Mouse (Mus musculus) CH12.LX (cell line): ENCODE measurements around the gene Rab4b. TPM values are rescaled to one million over a fixed set of nuclear protein-coding genes. Genes with fewer than 3 reads are reported as not detected.

Experiments
- DNase-seq: peaks from one replicate; pipeline ENCODE4 v3.0.0-alpha.2; 2013; ENCODE audit errors: extremely low read depth
- H3K27ac ChIP-seq: 2 replicates; pipeline ENCODE4 v1.5.1; 2012; ENCODE audit warnings: low read depth, mild to moderate bottlenecking, control low read depth, moderate library complexity; ENCODE audit not compliant: insufficient read depth
- H3K27me3 ChIP-seq: replicated peaks from 2 replicates; pipeline ENCODE3; 2012; ENCODE audit warnings: inconsistent platforms
- H3K36me3 ChIP-seq, 2 experiments: replicated peaks in 1 of 2; 2 replicates each; pipeline versions ENCODE3 to v1.6.1; 2012; ENCODE audit warnings: inconsistent platforms in 1 of 2, low read length in 1 of 2, mild to moderate bottlenecking in 1 of 2, mixed read lengths in 1 of 2, moderate library complexity in 1 of 2; ENCODE audit not compliant: control insufficient read depth in 1 of 2, insufficient read depth in 1 of 2
- H3K4me1 ChIP-seq, 2 experiments: 2 replicates each; pipeline ENCODE4 v1.6.1; 2012; ENCODE audit warnings: inconsistent platforms in 1 of 2, moderate library complexity in 1 of 2; ENCODE audit not compliant: insufficient read depth in 2 of 2, control insufficient read depth in 1 of 2
- H3K4me2 ChIP-seq: 2 replicates; pipeline ENCODE4 v1.6.1; 2012; ENCODE audit warnings: low read depth, mild to moderate bottlenecking, control low read depth; ENCODE audit not compliant: poor library complexity, insufficient read depth, severe bottlenecking
- H3K4me3 ChIP-seq, 3 experiments: fragments of 150-350 bp in 1 of 3; sonication (generic) in 1 of 3; replicated peaks in 1 of 3; 2 replicates each; pipeline versions ENCODE3 to v1.5.1; 2011 to 2012; ENCODE audit warnings: low read depth in 2 of 3, low read length in 2 of 3, mild to moderate bottlenecking in 2 of 3, moderate library complexity in 2 of 3, control low read depth in 1 of 3, improper control_type of control experiment in 1 of 3, inconsistent platforms in 1 of 3, mixed read lengths in 1 of 3; ENCODE audit not compliant: poor library complexity in 1 of 3
- H3K79me2 ChIP-seq: replicated peaks from 2 replicates; pipeline ENCODE4 v1.6.1; 2012; ENCODE audit warnings: mild to moderate bottlenecking, moderate library complexity; ENCODE audit not compliant: control insufficient read depth, poor library complexity, insufficient read depth, severe bottlenecking; ENCODE audit errors: extremely low read depth
- H3K9ac ChIP-seq: 2 replicates; pipeline ENCODE4 v1.6.1; 2012; ENCODE audit warnings: low read depth, mild to moderate bottlenecking, control low read depth, moderate library complexity; ENCODE audit not compliant: insufficient read depth
- H3K9me3 ChIP-seq: replicated peaks from 2 replicates; pipeline ENCODE3; 2012; ENCODE audit warnings: low read length, inconsistent platforms, mixed read lengths
- CHD1 ChIP-seq: IDR thresholded peaks from 2 replicates; pipeline ENCODE4 v1.6.1; 2012; ENCODE audit warnings: low read depth, low read length, improper control_type of control experiment, inconsistent platforms
- CTCF ChIP-seq, 2 experiments: IDR thresholded peaks in 1 of 2; conservative IDR thresholded peaks in 1 of 2; 2 replicates each; pipeline ENCODE4 v1.5.1; 2011 to 2012; ENCODE audit warnings: low read depth in 2 of 2, low read length in 2 of 2, improper control_type of control experiment in 1 of 2, inconsistent platforms in 1 of 2, mild to moderate bottlenecking in 1 of 2, moderate library complexity in 1 of 2
- ELF1 ChIP-seq: IDR thresholded peaks from 2 replicates; pipeline ENCODE4 v1.6.1; 2014; ENCODE audit warnings: low read depth, mild to moderate bottlenecking, inconsistent platforms, low read length, improper control_type of control experiment
- ETS1 ChIP-seq: conservative IDR thresholded peaks from 2 replicates; pipeline ENCODE4 v1.6.1; 2012; ENCODE audit warnings: low read depth, mild to moderate bottlenecking, inconsistent platforms, low read length, improper control_type of control experiment, moderate library complexity
- IRF4 ChIP-seq: IDR thresholded peaks from 2 replicates; pipeline ENCODE4 v1.6.1; 2014; ENCODE audit warnings: low read depth, mild to moderate bottlenecking, inconsistent platforms, low read length, improper control_type of control experiment
- MAFK ChIP-seq: IDR thresholded peaks from 2 replicates; pipeline ENCODE4 v1.6.1; 2011; ENCODE audit warnings: low read length, improper control_type of control experiment; ENCODE audit not compliant: insufficient replicate concordance
- MAX ChIP-seq: IDR thresholded peaks from 2 replicates; pipeline ENCODE4 v1.6.1; 2011; ENCODE audit warnings: low read length, improper control_type of control experiment
- MEF2A ChIP-seq: IDR thresholded peaks from 2 replicates; pipeline ENCODE4 v1.6.1; 2014; ENCODE audit warnings: low read depth, mild to moderate bottlenecking, inconsistent platforms, low read length, improper control_type of control experiment, borderline replicate concordance
- MXI1 ChIP-seq: IDR thresholded peaks from 2 replicates; pipeline ENCODE4 v1.6.1; 2011; ENCODE audit warnings: mild to moderate bottlenecking, low read depth, low read length, improper control_type of control experiment
- SMC3 ChIP-seq: IDR thresholded peaks from 2 replicates; pipeline ENCODE4 v1.6.1; 2011; ENCODE audit warnings: low read depth, low read length, improper control_type of control experiment
- USF1 ChIP-seq: IDR thresholded peaks from 2 replicates; pipeline ENCODE4 v1.6.1; 2014; ENCODE audit warnings: low read depth, mild to moderate bottlenecking, inconsistent platforms, low read length, improper control_type of control experiment
- USF2 ChIP-seq: conservative IDR thresholded peaks from 2 replicates; pipeline ENCODE4 v1.6.1; 2011; ENCODE audit warnings: low read depth, low read length, improper control_type of control experiment
- ZC3H11A ChIP-seq: IDR thresholded peaks from 2 replicates; pipeline ENCODE4 v1.6.1; 2012; ENCODE audit warnings: low read depth, mild to moderate bottlenecking, inconsistent platforms, low read length, improper control_type of control experiment
- ZMIZ1 ChIP-seq: IDR thresholded peaks from 2 replicates; pipeline ENCODE4 v1.6.1; 2012; ENCODE audit warnings: low read depth, mild to moderate bottlenecking, inconsistent platforms, low read length, improper control_type of control experiment
- dilution Hi-C: fragments of 300-500 bp; cut with MboI; formaldehyde crosslinking; loops from 2 replicates; pipeline ENCODE4 v1.14.3; 2020; ENCODE audit warnings: low sequenced_read_pairs; ENCODE audit not compliant: extremely low pct_unique_long_range_greater_than_20kb, extremely low pct_ligation_motif_present
- in situ Hi-C: fragments of 300-500 bp; cut with MboI; formaldehyde crosslinking; loops from 3 replicates; pipeline ENCODE4 v1.14.3; 2019; ENCODE audit warnings: low sequenced_read_pairs, low pct_ligation_motif_present, low pct_unique_long_range_greater_than_20kb, mixed read lengths
- polyA plus RNA-seq: library from polyadenylated mRNA; unstranded; fragments of >175 nt; gene quantifications from 2 replicates; pipeline ENCODE4 v1.2.1, GENCODE M21; 2012; ENCODE audit warnings: low read depth; ENCODE audit not compliant: insufficient read length
- total RNA-seq, 2 experiments: library from RNA; depleted of rRNA; stranded (reverse); fragments of 300-350 nt in 1 of 2; fragments of >200 nt in 1 of 2; gene quantifications; 2 replicates each; pipeline ENCODE4 v1.2.3; 2012 to 2014

The Rab4b gene
- total and polyA plus RNA-seq, 3 experiments: 26.2 to 85.5 (median 39.4) TPM

DNA sequence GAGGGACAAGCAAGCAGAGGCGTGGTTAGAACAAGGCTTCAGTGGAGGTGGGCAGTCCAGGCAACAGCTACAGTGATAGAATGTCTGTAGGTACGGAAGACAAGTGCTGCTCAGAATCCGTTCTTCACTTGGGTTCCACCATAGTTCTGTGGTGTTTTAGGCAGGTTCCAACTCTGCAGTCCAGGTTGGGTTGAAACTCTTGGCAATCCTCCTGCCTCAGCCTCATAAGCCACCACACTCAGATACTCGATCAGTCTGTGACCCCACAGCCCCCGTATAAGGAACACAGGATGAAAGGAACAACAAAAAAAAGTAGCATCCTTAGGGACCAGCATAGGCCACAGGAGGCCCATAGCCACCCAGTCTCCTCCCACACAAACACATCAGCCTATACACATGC lies 13.7 kb upstream of the Rab4b start:
- Histone ChIP-seq H3K9me3 (peaks cover 8% of the 10 kb centered on the region), H3K27ac (no peak overlapping the region), H3K79me2 (peaks cover 41% of the 10 kb centered on the region), H3K4me1 (peaks cover 15 to 40% of the 10 kb centered on the region in 2 experiments), H3K4me2 (no peak overlapping the region)
- dilution Hi-C loops (no loop called here), in situ Hi-C loops (loop anchor here (5.0 kb wide), 1 partner anchor 35 kb away; the partner anchor contains the start of gene Itpkc)
- no peak for DNase-seq
- TF ChIP-seq USF2: no peak
- TF ChIP-seq, all 38 proteins: peak for 0
- peaks cover 60 to 73% of the 10 kb centered on the region in 2 experiments for H3K36me3 ChIP-seq
- H3K9ac ChIP-seq: no peak overlapping the region
- no peaks in the 10 kb centered on the region for H3K27me3 ChIP-seq
- H3K4me3 ChIP-seq: no peak overlapping the region

DNA sequence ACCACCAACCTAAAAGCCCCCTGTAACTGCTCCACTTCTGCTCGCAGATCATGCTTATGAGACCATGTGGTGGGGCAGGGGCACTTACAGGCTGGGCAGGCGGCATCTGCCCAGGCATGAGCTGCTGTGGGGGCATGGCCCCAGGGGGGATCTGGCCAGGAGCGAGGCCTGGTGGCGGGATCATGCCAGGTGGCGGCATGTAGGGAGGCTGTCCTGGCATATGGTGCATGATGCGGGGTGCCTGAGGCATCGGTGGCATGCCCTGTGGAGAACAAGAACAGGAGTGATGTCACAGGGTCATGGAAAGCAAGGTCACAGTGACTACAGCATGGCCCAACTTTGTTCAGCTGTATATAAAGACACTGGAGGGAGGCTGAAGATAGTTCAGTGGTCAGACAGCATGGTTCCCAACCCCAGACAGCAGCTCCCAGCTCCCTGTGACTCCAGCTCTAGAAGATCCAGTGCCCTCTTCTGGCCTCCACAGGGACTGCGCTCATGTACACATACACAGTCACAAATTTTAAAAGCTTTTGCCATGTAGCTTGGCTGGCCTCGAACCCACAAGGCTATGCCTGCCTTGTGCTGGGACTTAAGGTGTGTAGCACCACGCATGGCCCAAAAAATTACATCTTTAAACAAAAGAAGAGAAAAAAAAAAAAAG lies 10.7 kb upstream of the Rab4b start:
- dilution Hi-C loops: no loop called here
- peaks cover 88 to 98% of the 10 kb centered on the region in 2 experiments for H3K36me3 ChIP-seq

GRCm38 (mm10) chr7:27185986-27186385 lies 7.3 kb upstream of the Rab4b start:
- Histone ChIP-seq H3K79me2 (peaks cover 10% of the 10 kb centered on the region; the same call in 1 of the 2 replicates), H3K27me3 (no peaks in the 10 kb centered on the region), H3K4me3 (no peak overlapping the region), H3K4me2 (no peak overlapping the region), H3K27ac (no peak overlapping the region), H3K36me3 (peaks cover 63 to 87% of the 10 kb centered on the region in 2 experiments), H3K9me3 (peaks cover 9% of the 10 kb centered on the region), H3K4me1 (peaks cover 0 to 11% of the 10 kb centered on the region in 2 experiments; a peak in 2 of 4 replicates), H3K9ac (no peak overlapping the region)
- in situ Hi-C loops: no loop called here
- TF ChIP-seq USF1 (no peak), MEF2A (no peak), MAX (no peak), MXI1 (no peak), ELF1 (no peak), ZC3H11A (no peak), IRF4 (no peak), ZMIZ1 (no peak), SMC3 (no peak), ETS1 (no peak), CTCF (conservative IDR thresholded peaks at IDR 0.05 in 1 of 2, IDR thresholded peaks at IDR 0.05 in 1 of 2; ENCODE audit: low read depth in 2 of 2, low read length in 2 of 2) (no peak), CHD1 (no peak)
- DNase-seq: no peak
- dilution Hi-C loops: no loop called here

More for the DNA sequence above, 10.7 kb upstream of the Rab4b start:
- H3K9ac ChIP-seq: no peak overlapping the region
- H3K79me2 ChIP-seq: peaks cover 34% of the 10 kb centered on the region
- no peaks in the 10 kb centered on the region for H3K27me3 ChIP-seq
- no peak overlapping the region for H3K27ac ChIP-seq
- in situ Hi-C loops: no loop called here
- peaks cover 15 to 28% of the 10 kb centered on the region in 2 experiments for H3K4me1 ChIP-seq
- no peak for DNase-seq
- H3K4me2 ChIP-seq: no peak overlapping the region
- peak; percentile 28; the same call in 1 of the 2 replicates for TF ChIP-seq SMC3
- TF ChIP-seq MAFK: no peak
- TF ChIP-seq CTCF (conservative IDR thresholded peaks at IDR 0.05 in 1 of 2, IDR thresholded peaks at IDR 0.05 in 1 of 2; ENCODE audit: low read depth in 2 of 2, low read length in 2 of 2): peak; percentile 24 to 44; a peak in 2 of 4 replicates
- peaks cover 10% of the 10 kb centered on the region for H3K9me3 ChIP-seq
- H3K4me3 ChIP-seq: no peak overlapping the region
